Mouse (Mus musculus): ENCODE data around the gene Taf1a.
"Not testable (repeated sequence)": the region's sequence is repeated elsewhere in the genome, so short reads cannot be mapped to it uniquely, and the experiment has no call there.

Taf1a gene

DNA sequence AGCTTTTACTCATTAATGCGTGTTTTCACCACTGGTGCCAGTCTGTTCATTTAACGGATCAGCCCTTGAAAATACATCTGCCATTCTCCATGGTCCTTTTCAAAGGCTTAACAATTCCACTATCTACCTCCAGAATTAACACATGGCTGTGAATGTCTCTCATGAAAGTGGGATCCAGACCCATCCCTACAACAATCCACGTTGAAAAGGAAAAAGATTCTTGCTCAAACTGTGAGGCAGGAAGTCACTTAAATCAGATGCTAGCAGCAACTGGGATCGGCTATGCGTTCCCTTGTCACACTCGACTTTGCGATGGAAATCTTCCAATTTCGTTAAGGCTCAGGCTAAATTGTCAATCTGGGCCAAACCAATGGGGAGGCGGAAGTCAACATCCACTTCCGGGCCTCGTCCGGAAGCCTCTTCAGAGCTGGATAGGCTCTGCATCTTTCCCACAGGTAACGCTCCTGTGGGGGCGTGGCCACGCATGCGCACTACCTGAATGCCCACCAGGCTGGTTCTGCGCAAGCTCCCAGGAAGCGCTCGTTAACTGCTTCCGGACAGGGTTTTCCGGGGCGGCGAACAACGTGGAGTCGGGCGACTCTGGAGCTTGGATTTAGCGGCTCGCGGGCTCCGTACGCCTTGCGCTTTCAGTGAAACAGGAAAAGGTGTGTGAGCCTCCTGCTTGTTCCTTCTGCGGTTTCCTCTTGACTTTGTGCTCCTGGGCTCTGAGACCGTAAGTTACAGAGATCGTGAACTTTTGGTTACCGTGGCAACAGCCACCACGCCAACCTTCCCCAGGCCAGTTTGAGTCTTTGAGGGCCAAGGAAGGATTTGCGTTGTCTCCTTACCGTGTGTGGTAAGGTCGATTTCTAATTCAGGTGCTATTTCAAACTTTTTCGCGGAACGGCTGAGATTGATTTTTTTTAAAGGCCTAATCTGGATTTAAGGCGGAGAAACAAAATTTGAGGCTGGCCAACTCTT is at the start of gene Taf1a:
Gene Taf1a, plus strand, starts transcription at position 556 of the 981 bp plus-strand sequence.
- peak; percentile 97 for DNase-seq (ENCODE audit: low spot score)

DNA sequence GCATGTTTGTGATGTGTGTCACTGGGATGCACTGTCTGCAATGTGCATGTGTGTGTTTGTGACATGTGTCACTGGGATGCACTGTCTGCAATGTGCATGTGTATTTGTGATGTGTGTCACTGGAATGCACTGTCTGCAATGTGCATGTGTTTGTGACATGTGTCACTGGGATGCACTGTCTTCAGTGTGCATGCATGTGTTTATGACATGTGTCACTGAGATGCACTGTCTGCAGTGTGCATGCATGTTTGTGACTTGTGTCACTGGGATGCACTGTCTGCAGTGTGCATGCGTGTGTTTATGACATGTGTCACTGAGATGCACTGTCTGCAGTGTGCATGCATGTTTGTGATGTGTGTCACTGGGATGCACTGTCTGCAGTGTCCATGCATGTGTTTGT is 45.9 kb upstream of the Taf1a start:
- not testable (repeated sequence) for DNase-seq (ENCODE audit: low spot score)

DNA sequence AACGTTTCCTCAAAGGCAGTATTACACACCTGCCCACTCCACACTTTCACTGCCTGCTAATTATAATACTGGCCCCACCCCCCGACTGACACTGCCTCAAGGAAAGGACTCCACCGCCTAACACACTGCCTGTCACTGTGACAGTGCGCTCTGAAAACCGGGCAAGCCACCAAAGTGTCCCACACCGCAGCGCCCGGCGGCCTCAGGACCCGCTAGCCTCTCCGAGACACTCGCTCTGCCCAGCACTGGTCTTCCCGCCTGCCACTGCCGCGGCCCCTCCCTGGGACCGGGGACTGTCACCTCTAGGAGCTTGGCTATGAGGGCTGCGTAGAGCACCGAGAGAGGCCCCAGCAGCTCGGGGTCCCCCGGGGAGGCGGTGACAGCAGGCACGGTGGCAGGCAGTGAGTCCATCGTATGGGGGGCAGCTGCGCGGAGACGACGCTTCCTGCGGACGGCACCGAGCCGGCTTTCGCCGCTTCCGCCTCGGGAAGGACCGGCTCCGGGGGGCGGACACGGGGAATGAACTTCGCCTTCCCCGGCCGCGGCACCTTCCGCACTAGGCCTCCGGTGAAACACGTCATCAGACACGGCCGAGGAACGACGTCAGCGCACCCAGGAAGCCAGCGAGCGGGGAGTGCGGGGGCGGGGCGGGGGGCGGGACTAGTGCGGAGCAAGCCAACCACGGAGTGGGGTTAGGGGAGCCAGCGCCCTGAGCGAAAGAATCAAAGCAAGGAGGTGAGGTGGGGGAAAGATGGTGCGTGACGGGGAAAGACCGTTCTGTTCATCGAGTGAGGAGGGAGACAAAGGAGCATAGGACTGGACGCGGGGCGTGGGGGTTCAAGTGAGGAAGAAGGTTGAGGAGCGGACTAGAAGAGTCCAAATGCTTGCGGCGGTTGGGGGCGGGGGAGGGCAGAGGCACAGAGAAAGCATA is 43.6 kb upstream of the Taf1a start:
- DNase-seq (ENCODE audit: low spot score) = peak; percentile 86

DNA sequence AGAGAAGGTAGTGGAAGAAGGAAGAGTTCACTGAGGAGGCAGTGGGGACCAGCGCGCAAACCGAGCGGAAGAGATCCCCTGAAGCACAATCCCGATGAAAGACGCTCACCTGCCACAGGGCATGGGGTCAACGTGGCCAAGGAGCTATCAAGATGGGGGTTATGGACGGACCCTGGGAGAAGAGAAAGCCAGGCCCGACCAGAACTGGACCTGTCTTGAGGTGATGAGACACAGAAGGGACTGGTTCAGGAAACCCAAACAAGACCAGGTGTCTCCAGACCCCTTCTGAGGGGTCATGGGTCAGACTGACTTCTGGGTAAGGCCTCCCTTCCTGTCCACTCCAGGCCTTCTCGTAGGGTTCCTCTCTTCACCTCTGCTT is 43.0 kb upstream of the Taf1a start:
- no peak for DNase-seq (ENCODE audit: low spot score)

DNA sequence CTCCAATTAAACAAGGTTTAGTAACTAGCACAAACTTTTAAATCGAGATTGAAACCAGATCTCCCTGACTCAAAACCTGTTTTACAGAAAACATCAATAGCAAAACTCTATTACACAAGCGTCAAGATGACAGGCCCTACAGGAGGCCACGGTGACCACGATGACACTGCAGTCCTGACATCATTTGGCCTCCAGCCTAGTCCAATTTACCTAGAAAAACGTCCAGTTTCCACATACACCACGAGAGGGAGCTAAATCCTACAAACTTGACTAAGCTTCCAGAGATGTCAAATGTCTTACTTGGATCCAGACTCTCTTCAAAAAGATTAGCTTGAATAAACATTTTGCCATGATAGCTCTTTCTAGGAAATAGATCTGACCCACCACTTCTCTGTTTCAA is 38.9 kb upstream of the Taf1a start:
- peak; percentile 83 for DNase-seq (ENCODE audit: low spot score)

DNA sequence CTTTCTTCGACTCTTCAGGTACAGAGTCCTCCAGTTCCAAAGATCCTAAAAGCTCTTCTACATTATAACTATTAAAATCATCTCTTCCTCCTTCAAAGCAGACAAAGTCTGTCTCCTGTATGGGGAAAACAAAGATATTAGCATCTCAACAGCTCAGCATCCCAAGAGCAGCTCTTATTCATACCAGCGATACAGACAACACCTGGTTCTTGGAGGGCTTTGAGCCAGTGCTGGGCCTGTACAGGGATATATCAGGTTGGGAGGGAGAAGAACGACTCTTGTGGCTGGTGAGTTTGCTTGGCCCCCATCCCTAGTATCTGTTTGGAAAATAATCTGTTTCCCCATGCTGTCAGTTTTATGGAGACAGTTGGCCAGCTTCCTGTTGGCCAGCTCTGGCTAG is 29.9 kb upstream of the Taf1a start:
- DNase-seq (ENCODE audit: low spot score) = no peak

DNA sequence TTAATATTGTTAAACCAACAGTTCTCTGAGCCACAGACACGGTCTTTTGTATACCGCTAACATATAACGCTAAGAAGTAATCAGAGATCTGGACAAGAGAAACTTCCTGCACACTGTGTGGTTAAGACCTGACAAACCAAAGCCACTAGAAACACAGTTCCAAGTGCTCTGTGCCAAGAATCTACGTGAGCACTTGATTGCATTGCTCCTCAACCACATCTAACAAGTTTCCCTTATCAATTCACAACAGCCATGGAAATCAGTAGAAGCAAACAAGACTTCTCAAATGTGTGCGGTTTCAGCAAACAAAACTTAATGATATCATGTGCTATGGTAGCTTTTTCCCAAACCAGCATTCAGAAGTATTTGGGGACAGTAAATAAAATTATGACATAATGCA is 26.5 kb upstream of the Taf1a start:
- DNase-seq (ENCODE audit: low spot score) = no peak

DNA sequence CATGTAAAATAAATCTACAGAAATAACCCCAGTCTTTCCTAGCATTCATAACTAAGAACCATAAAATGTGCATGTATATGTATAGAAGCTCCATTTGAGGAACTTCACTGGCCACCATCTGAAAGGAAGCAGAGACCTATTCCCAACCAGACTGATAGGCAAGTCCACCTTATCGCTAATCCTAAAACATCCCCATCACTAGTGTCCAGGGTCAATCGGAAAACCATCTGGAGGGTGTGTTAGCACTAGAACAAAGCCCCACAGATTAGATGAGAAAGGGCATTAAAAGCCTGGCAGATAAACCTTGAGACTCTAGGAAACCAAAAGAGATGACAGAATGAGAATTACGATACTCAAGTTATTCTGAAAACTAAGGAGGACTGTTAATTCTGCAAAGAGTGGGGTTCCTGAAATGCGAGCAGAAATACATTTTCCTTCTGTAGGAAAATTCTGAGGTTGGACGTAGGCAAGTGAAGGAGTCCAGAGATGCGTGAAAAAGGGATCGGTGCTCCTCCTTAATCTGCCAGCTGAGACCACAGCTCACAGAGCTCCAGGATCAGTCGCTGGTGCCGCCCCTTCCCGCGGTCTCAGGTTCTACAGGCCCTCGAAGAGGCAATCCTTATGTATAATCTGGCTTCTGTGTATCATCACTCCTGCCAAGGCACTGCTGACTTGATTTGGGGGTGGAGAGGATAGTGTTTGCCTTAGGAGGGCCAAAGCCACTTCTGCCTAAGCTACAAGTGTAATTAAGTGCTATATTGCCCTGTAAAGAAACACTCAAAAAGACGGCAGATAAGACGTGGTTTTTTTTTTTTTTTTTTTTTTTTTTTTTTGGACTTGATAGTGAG is 25.8 kb upstream of the Taf1a start:
- no peak for DNase-seq (ENCODE audit: low spot score)

DNA sequence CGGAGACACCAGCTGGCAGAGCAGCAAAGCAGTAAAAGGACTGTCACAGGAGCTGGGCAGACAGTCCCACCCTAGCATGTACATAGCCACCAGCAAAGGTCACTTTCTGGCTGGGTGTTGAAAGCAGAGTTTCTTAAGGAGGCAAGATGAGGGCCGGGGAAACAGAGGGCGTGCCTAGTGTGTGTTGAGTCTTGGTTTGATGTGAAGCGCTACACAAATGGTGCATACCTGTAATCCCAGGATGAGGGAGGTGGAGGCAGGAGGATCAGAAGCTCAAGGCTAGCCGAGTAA is 25.3 kb upstream of the Taf1a start:
- DNase-seq (ENCODE audit: low spot score) = no peak

DNA sequence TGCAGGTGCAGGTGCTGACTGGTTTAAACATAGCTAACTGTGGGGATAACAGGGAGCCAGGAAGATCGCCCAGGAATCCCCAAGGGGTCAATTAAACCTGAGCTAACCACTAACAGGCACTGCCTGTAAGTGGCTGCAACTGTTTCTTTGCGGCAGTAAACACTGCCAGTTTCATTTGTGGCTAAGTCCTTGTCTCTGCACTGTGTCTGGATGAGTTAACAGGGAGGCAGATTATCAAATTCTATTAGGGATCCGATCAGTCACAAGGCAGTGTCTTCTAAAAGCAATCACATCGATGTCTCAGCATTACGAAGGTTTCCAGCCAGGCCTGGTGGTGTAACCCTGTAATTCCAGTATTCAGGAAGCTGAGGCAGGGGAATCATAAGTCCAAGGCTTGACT is 22.4 kb upstream of the Taf1a start:
- no peak for DNase-seq (ENCODE audit: low spot score)

DNA sequence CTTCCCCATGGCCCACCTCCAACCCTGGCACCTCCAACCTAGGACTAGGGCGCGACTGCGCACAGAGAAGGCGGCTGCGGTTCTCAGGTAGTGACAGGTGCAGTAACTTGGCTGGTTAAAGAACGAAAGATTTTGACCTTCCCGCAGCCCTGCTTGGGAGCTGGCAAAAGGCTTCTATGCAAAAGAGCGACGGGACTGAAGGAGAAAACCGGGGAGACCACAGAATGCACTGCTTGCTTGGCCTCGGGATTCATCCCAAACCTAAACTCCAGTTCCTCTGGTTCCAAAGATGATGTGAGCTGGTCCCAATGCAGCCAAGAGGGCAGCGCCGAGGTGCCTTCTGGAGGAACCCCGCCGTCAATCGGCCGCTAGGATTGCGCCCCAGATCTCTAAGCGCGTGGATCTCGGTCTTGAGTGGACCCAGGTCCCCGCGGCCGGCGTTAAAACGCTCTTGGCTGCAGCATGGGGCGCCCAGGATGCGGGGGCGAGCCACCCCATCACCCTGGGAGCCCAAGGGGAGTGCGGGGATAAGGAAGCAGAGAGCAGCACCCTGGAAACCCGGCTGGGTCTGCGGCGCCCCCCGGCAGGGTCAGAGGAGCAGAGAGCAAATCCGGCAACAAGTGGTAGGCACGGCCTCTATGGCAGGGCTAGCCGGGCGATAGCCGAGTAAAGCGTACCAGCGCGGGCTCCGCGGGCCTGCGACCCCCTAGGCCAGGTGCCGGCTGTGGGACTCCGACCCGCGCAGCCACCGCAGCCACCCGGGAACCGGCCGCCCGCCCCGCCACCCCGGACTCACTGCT is 20.0 kb upstream of the Taf1a start:
- peak; percentile 39 for DNase-seq (ENCODE audit: low spot score)

DNA sequence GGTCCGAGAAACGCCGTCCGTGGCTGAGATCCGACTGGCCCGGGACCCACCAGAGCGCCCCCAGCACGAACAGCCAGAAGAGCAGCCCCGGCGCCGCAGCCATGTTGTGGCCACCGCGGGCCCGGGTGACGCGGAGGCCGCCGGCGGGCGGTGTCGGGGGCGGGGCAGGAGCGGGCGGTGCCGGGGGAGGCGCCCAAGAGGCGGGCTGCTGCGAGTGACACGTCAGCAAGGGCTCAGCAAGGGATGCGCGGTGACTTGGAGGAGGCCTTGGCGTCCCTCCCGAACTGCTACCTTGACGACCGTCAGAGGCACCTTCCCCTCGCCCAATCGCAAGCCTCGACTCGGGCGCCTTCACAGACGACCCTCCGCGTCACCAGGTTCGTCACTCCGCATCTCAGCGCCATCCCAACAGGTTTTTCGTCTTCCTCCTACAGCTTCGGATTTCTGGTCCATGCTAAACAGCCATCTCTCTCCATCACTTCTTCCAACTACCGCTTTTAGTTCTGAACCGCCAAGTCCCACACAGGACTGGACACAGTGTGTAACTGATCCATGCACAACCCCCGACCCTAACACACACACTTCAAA is 19.3 kb upstream of the Taf1a start, which contains the start of gene Mia3:
Gene Mia3, minus strand, starts transcription at position 127 of the 588 bp plus-strand sequence.
- DNase-seq (ENCODE audit: low spot score) = peak; percentile 93

DNA sequence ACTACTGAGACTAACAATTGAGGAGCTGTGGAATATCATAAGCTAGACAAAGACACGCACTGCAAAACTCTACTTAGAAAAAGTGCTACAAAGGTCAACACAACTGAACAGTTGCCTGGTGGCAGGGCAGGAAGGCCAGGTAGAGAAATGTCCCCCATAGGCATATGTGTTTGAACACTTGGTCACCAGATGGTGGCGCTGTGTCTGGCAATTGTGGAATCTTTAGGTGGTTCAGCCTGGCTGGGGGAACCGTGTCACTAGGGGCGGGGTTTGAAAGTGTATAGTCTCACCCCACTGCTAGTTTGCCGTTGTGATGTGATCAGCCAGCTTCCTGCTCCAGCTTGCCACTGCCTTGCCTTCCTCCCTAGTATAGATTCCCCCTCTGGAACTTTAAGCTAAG is 14.1 kb upstream of the Taf1a start:
- DNase-seq (ENCODE audit: low spot score) = no peak

DNA sequence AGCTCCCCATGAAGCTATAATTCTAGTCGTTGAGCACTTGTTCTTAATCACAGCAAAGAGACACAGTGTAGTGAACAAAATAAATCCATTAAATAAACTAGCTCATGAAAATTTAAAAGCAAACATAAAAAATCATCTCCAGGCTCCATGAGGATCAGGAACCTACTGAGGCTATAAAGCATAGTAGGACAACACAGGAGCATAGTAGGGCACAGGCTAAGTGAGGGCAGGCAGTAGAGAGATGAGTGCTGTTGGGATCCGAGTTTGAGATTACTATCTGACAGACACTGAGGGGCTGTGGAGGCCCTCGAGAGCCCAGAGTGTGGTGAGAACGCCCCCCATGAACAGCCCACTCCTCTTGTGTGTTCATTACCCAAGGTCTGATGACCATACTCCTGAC is 11.7 kb upstream of the Taf1a start:
- DNase-seq (ENCODE audit: low spot score) = no peak

DNA sequence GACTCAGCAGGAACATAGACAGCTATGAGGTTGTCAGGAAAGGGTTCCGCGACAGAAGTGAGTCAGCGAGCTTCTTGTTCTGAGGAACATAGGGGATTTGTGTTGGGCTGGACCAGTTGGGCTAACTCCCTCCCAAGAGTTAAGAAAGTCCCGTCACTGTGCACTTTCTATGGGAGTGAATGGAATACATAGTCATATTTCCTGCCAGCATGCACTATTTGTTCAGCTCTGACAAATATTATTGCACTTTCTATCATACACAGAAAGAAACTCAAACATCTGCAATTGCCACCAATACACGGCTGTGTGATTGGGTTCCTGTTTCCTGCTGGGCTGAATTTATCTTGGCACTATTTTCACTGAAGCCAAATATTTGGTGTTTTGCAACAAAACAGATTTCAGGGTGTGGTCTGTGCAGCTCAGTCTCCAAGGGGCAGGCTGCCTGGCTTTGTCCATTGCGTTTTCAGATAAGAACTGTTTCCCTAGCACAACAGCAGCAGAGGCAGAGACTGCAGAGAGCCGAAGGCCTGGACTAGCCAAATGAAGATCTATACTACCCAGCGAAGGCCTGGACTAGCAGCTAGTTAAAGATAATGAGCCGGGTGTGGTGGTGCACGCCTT is 10.3 kb upstream of the Taf1a start:
- no peak for DNase-seq (ENCODE audit: low spot score)

DNA sequence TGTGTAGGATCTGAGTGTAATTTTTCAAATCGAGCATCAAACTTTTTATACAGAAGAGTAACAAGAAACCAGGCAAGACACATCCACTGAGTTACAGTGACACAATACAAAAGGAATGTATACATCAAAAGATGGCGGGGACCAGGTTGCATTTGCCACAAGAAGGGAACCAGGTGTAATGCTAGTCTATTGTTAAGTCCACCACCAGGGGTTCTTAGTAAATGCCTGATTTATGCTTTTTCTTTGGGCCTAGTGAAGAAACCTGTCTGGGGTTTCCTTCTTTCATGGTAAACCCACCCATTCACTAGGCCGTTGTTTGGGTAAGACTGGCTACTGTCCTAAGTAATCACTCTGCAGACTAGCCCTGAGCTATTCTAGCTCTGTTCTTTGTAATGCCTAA is 9.4 kb upstream of the Taf1a start:
- not testable (repeated sequence) for DNase-seq (ENCODE audit: low spot score)

DNA sequence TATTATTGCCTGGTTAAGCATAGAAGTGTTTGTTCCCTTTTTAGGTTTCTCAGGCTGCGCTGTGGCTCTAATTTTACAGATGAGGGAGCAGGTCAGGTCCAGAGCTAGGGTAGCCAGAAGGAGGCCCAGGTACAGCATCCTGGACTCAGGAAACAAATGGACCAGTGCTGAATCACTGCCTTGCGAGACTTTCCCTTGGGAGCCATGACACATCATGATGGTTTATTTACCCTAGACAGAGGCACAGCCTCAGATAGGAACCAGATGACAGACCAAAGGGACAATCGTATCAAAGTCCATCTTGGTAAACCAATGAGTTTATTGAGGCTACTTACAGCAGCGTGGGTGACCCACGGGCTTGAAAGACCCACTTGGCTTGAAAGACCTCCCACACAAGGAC is 7.0 kb upstream of the Taf1a start:
- DNase-seq (ENCODE audit: low spot score) = no peak

DNA sequence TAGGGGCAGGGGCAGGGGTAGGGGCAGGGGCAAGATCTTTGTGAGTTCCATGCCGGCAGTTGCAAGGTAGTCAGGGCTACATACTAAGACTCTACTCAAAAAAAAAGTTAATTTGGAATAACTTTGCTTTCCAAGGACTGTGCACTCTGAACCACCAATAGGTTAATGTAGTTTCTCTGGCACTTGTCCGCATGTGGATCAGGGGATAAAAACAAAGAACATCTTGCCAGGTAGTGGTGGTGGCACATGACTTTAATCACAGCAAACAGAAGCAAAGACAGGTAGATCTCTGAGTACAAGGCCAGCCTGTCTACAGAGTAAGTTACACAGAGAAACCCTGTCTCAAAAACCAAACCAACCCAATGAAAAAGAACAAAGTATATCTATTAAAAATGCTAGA is 6.2 kb upstream of the Taf1a start:
- DNase-seq (ENCODE audit: low spot score) = no peak

DNA sequence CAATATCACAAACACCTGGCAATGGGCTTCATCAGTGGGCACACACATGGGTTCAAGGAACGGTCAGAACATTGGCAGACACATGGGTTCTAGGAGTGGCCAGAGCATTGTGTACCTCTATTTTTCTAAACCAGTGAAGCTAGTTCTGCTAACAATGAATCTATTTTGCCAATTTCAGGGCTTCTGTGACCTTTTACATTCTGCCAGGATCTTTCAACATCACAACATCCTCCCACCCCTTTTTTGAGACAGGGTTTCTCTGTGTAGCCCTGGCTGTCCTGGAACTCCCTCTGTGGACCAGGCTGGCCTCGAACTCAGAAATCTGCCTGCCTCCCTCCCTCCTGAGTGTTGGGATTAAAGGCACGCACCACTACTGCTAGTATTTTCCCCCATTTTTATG is 1.4 kb upstream of the Taf1a start:
- DNase-seq (ENCODE audit: low spot score) = not testable (repeated sequence)

DNA sequence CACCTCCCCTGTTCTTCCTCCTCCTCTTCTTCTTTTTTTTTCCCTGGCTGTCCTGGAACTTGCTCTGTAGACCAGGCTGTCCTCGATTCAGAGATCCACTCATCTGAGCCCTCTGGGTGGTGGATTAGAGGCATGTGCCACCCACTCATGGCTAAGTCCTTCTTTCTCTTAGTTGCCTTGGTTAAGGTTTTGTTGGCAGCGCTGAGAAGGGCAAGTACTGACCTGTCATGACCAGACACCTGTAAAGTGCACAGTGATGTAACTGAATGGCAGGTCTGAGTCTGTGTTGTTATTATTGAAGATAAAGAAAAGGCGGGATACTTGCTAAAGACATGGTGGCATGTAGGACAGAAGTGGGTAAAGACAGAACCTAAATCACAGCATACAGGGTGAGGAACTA is 14.6 kb downstream of the Taf1a start:
- no peak for DNase-seq (ENCODE audit: low spot score)

Data from retina, embryonic 14.5 days (tissue).